Mouse (Mus musculus) kidney, postnatal 36 days (tissue): Measurements from ENCODE around the gene Naip5.
"Not testable (repeated sequence)": the region's sequence is repeated elsewhere in the genome, so short reads cannot be mapped to it uniquely, and the experiment has no call there.

ENCODE experiments used
- DNase-seq, 2 experiments: peaks; one replicate each; pipeline ENCODE4 v3.0.0; 2021 to 2022; ENCODE audit warnings: mixed read lengths in 2 of 2

Gene Naip5

GRCm38 (mm10) chr13:100246223-100246622, at the start of gene Naip5:
TSS of gene Naip5 (minus strand) at chr13:100246323.
- DNase-seq = not testable (repeated sequence)

GRCm38 (mm10) chr13:100284611-100285010, 38.5 kb upstream of the Naip5 start:
- no peak for DNase-seq

GRCm38 (mm10) chr13:100271474-100272132, 25.5 kb upstream of the Naip5 start:
- not testable (repeated sequence) for DNase-seq

- DNase-seq = not testable (repeated sequence)
Measured at GRCm38 (mm10) chr13:100256996-100257395, 10.9 kb upstream of the Naip5 start.

- DNase-seq = not testable (repeated sequence)
Measured at GRCm38 (mm10) chr13:100255925-100256324, 9.8 kb upstream of the Naip5 start.

GRCm38 (mm10) chr13:100251897-100252296, 5.8 kb upstream of the Naip5 start:
- DNase-seq = not testable (repeated sequence)

GRCm38 (mm10) chr13:100246896-100247519, 885 bp upstream of the Naip5 start:
- not testable (repeated sequence) for DNase-seq

- DNase-seq = no peak
Measured at GRCm38 (mm10) chr13:100243702-100244101, 2.4 kb downstream of the Naip5 start.

- not testable (repeated sequence) for DNase-seq
Measured at GRCm38 (mm10) chr13:100213683-100214082, 32.4 kb downstream of the Naip5 start.

GRCm38 (mm10) chr13:100210540-100210939, 35.6 kb downstream of the Naip5 start:
- peak; percentile 50 to 81 for DNase-seq

- DNase-seq = no peak
Measured at GRCm38 (mm10) chr13:100203319-100203718, 42.8 kb downstream of the Naip5 start.

- DNase-seq = peak in 1 of 2 experiments; percentile 3
Measured at GRCm38 (mm10) chr13:100201659-100202333, 44.3 kb downstream of the Naip5 start, which contains the start of gene Naip2. TSS of gene Naip2 (minus strand) at chr13:100202092.

GRCm38 (mm10) chr13:100200778-100201177, 45.3 kb downstream of the Naip5 start:
- DNase-seq = no peak

GRCm38 (mm10) chr13:100195421-100195820, 50.7 kb downstream of the Naip5 start:
- no peak for DNase-seq

GRCm38 (mm10) chr13:100183111-100183510, 63.0 kb downstream of the Naip5 start:
- not testable (repeated sequence) for DNase-seq

- DNase-seq = peak in 1 of 2 experiments; percentile 7
Measured at GRCm38 (mm10) chr13:100174360-100174759, 71.8 kb downstream of the Naip5 start.

- DNase-seq = not testable (repeated sequence)
Measured at GRCm38 (mm10) chr13:100166378-100166777, 79.7 kb downstream of the Naip5 start.

GRCm38 (mm10) chr13:100162467-100162866, 83.7 kb downstream of the Naip5 start:
- not testable (repeated sequence) for DNase-seq
